Mouse (Mus musculus) frontal cortex, postnatal 25 days (tissue): Measurements from ENCODE around the gene Cstf3.
A peak's percentile ranks its signal among the peaks of the same experiment; 100 is the strongest.

Experiments used
- DNase-seq, 2 experiments: peaks; one replicate each; pipeline ENCODE4 v3.0.0; 2022; ENCODE audit warnings: low spot score in 2 of 2

Gene Cstf3

DNA sequence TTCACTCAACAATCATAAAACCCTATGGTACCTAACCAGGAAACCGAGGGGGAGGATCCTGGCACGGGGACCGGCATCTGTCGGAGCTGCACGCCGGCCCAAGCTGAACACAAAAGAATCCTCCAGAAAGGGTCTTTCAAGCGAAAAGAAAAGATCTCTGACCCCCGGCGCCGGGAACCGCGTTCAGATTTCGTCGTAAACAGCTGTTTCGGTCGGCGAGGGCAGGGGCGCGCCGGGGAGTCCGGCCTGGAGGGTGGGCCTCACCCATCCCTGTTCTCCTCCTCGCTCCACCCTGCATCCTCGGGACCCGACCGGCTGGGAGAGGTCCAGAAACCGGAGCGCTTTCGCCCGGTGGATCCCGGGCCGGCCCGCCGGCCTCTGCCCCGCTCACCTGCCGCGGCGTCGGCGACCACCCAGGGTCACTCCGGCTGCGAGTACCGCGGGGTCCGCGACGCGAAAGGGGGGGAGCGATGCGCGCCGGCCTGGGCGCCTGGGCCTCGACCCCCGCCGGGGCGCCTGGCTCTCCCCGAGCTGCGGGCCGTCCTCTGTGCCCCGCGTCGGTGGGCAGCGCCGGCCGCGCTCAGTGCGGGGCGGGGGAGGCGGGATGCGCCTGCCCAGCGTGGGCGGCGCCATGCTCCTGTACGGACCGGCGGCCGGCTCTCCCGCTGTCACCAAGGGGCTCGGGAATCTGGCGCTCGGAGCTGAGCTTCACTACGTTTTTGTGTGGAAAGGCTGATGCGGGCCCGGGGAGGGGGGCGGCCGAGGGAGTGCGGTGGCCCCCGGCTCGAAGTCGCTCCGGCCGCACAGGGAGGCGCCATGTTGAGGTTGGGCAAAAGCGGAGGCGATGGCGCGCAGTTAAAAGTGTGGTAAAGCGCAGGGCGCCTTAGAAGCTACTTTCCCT lies 121.5 kb downstream of the Cstf3 start, which contains the start of gene Tcp11l1:
Gene Tcp11l1 (minus strand): TSS at position 585 of the 901 bp plus-strand sequence.
- DNase-seq: peak; percentile 49 to 51

DNA sequence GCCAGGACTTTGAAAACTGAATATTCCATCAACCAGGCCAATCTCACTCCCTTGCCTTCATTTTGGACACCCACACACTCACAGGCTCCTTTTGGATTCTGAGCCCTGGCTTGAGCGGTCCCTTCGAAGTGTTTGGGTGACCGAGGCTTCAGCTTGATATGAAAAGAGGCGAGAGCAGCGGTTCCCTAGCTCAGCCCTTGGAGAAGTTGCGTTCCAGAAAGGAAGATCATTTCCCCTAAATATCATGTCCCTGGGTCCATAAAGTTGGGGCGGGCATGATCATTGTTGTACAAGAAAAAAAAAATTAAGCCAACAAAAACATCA lies 122.1 kb downstream of the Cstf3 start:
- DNase-seq: no peak

DNA sequence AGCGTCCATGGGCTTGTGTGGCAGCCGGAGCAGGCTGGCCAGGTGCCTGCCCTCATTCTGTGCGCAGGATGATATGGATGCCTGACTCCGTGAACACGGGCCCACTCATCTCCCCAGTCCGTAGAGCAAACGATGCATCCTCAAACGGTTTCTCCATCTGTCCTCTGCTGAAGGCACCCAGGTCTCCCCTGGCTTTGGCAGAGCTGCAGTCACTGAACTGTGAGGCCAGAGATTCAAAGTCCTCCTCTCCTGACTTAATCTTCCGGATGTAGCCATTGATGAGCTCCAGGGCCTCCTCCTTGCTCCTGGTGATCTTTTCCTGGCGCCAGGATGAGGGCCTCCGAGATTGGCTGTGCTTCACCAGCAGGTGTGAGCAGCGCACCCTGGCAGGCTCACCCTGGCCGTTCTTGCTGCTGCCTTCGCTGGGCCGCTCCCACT lies 124.0 kb downstream of the Cstf3 start:
- no peak for DNase-seq
